Mouse (Mus musculus): ENCODE measurements around the gene Tmem141. TPM values are rescaled to one million over a fixed set of nuclear protein-coding genes. Genes with fewer than 3 reads are reported as not detected.
A peak's percentile ranks its signal among the peaks of the same experiment; 100 is the strongest.

Tmem141 gene
- polyA plus RNA-seq, 1 experiment from 2014 or later = 25.5 TPM

- H3K27me3 ChIP-seq (ENCODE audit: control insufficient read depth, insufficient read depth, low read length) = peaks cover 19% of the 10 kb centered on the region
- peaks cover 16% of the 10 kb centered on the region for H3K4me1 ChIP-seq (ENCODE audit: control insufficient read depth, insufficient read depth, low read length)
- H3K4me2 ChIP-seq (replicated peaks; ENCODE audit: low read depth, low read length) = no peak overlapping the region
- H3K27ac ChIP-seq (ENCODE audit: low read length) = no peak overlapping the region
- H3K9me3 ChIP-seq (ENCODE audit: control insufficient read depth, low read depth, low read length) = no peaks in the 10 kb centered on the region
- peaks cover 46% of the 10 kb centered on the region for H3K36me3 ChIP-seq (ENCODE audit: control insufficient read depth, insufficient read depth, low read length)
- 58% methylated on average over 4 of the region's 4 CpGs for WGBS
- H3K9ac ChIP-seq (replicated peaks; ENCODE audit: low read depth, low read length) = no peak overlapping the region
- no peak overlapping the region for H3K4me3 ChIP-seq (ENCODE audit: low read depth, low read length)
- no peak for ATAC-seq (ENCODE audit: insufficient number of reproducible peaks, insufficient read depth, low FRiP score, low read depth)
Observed at GRCm38 (mm10) chr2:25583571-25583970, 38.2 kb downstream of the Tmem141 start.

- no peak for ATAC-seq (ENCODE audit: insufficient number of reproducible peaks, insufficient read depth, low FRiP score, low read depth)
- H3K27me3 ChIP-seq (ENCODE audit: control insufficient read depth, insufficient read depth, low read length) = peaks cover 21% of the 10 kb centered on the region
- H3K4me2 ChIP-seq (replicated peaks; ENCODE audit: low read depth, low read length) = no peak overlapping the region
- H3K4me1 ChIP-seq (ENCODE audit: control insufficient read depth, insufficient read depth, low read length) = peaks cover 21% of the 10 kb centered on the region
- H3K36me3 ChIP-seq (ENCODE audit: control insufficient read depth, insufficient read depth, low read length) = peaks cover 42% of the 10 kb centered on the region
- H3K27ac ChIP-seq (ENCODE audit: low read length) = no peak overlapping the region
- no peak overlapping the region for H3K4me3 ChIP-seq (ENCODE audit: low read depth, low read length)
- H3K9me3 ChIP-seq (ENCODE audit: control insufficient read depth, low read depth, low read length) = no peaks in the 10 kb centered on the region
- H3K9ac ChIP-seq (replicated peaks; ENCODE audit: low read depth, low read length) = no peak overlapping the region
- 76% methylated on average over 6 of the region's 6 CpGs for WGBS
Observed at GRCm38 (mm10) chr2:25583120-25583481, 38.7 kb downstream of the Tmem141 start.

- H3K9ac ChIP-seq (replicated peaks; ENCODE audit: low read depth, low read length) = no peak overlapping the region
- no peak for ATAC-seq (ENCODE audit: insufficient number of reproducible peaks, insufficient read depth, low FRiP score, low read depth)
- H3K4me2 ChIP-seq (replicated peaks; ENCODE audit: low read depth, low read length) = no peak overlapping the region
- no peak overlapping the region for H3K27ac ChIP-seq (ENCODE audit: low read length)
- peaks cover 41% of the 10 kb centered on the region for H3K36me3 ChIP-seq (ENCODE audit: control insufficient read depth, insufficient read depth, low read length)
- H3K4me1 ChIP-seq (ENCODE audit: control insufficient read depth, insufficient read depth, low read length) = peaks cover 24% of the 10 kb centered on the region
- H3K4me3 ChIP-seq (ENCODE audit: low read depth, low read length) = no peak overlapping the region
- no peaks in the 10 kb centered on the region for H3K9me3 ChIP-seq (ENCODE audit: control insufficient read depth, low read depth, low read length)
- WGBS = 40% methylated on average over 12 of the region's 12 CpGs
- H3K27me3 ChIP-seq (ENCODE audit: control insufficient read depth, insufficient read depth, low read length) = peaks cover 24% of the 10 kb centered on the region
Observed at GRCm38 (mm10) chr2:25582466-25583119, 39.2 kb downstream of the Tmem141 start.

GRCm38 (mm10) chr2:25581901-25582301 is 39.9 kb downstream of the Tmem141 start:
- peak; percentile 12; the same call in 1 of the 2 replicates for ATAC-seq (ENCODE audit: insufficient number of reproducible peaks, insufficient read depth, low FRiP score, low read depth)
- H3K36me3 ChIP-seq (ENCODE audit: control insufficient read depth, insufficient read depth, low read length) = peaks cover 35% of the 10 kb centered on the region
- no peaks in the 10 kb centered on the region for H3K9me3 ChIP-seq (ENCODE audit: control insufficient read depth, low read depth, low read length)
- WGBS = 25% methylated on average over 6 of the region's 6 CpGs
- H3K4me1 ChIP-seq (ENCODE audit: control insufficient read depth, insufficient read depth, low read length) = peaks cover 31% of the 10 kb centered on the region
- no peak overlapping the region for H3K4me3 ChIP-seq (ENCODE audit: low read depth, low read length)
- no peak overlapping the region for H3K9ac ChIP-seq (replicated peaks; ENCODE audit: low read depth, low read length)
- peaks cover 29% of the 10 kb centered on the region for H3K27me3 ChIP-seq (ENCODE audit: control insufficient read depth, insufficient read depth, low read length)
- no peak overlapping the region for H3K27ac ChIP-seq (ENCODE audit: low read length)
- H3K4me2 ChIP-seq (replicated peaks; ENCODE audit: low read depth, low read length) = peak overlapping the region; percentile 54; the same call in 1 of the 2 replicates

- WGBS = 5% methylated on average over 19 of the region's 19 CpGs
Observed at GRCm38 (mm10) chr2:25581294-25581864, 40.4 kb downstream of the Tmem141 start, which contains the start of gene Ajm1. TSS of gene Ajm1 (minus strand) at chr2:25581757.

GRCm38 (mm10) chr2:25580621-25581101 is 41.1 kb downstream of the Tmem141 start:
- H3K36me3 ChIP-seq (ENCODE audit: control insufficient read depth, insufficient read depth, low read length) = peaks cover 28% of the 10 kb centered on the region
- 45% methylated on average over 6 of the region's 6 CpGs for WGBS
- H3K9ac ChIP-seq (replicated peaks; ENCODE audit: low read depth, low read length) = no peak overlapping the region
- ATAC-seq (ENCODE audit: insufficient number of reproducible peaks, insufficient read depth, low FRiP score, low read depth) = no peak
- H3K4me1 ChIP-seq (ENCODE audit: control insufficient read depth, insufficient read depth, low read length) = peaks cover 40% of the 10 kb centered on the region
- no peak overlapping the region for H3K4me3 ChIP-seq (ENCODE audit: low read depth, low read length)
- H3K27me3 ChIP-seq (ENCODE audit: control insufficient read depth, insufficient read depth, low read length) = peaks cover 37% of the 10 kb centered on the region
- no peak overlapping the region for H3K27ac ChIP-seq (ENCODE audit: low read length)
- H3K9me3 ChIP-seq (ENCODE audit: control insufficient read depth, low read depth, low read length) = no peaks in the 10 kb centered on the region
- no peak overlapping the region for H3K4me2 ChIP-seq (replicated peaks; ENCODE audit: low read depth, low read length)

More at GRCm38 (mm10) chr2:25581294-25581864, 40.4 kb downstream of the Tmem141 start, which contains the start of gene Ajm1:
- peak within 1 kb of the TSS; percentile 54 for H3K4me2 ChIP-seq (replicated peaks; ENCODE audit: low read depth, low read length)
- H3K4me3 ChIP-seq (ENCODE audit: low read depth, low read length) = peak within 1 kb of the TSS; percentile 25
- peaks cover 31% of the 10 kb centered on the region for H3K36me3 ChIP-seq (ENCODE audit: control insufficient read depth, insufficient read depth, low read length)
- H3K9ac ChIP-seq (replicated peaks; ENCODE audit: low read depth, low read length) = 0 out of 2 replicates have a peak within 1 kb of the TSS, but pooled peaks have one; percentile 2
- peaks cover 36% of the 10 kb centered on the region for H3K4me1 ChIP-seq (ENCODE audit: control insufficient read depth, insufficient read depth, low read length)
- peaks cover 35% of the 10 kb centered on the region for H3K27me3 ChIP-seq (ENCODE audit: control insufficient read depth, insufficient read depth, low read length)
- H3K9me3 ChIP-seq (ENCODE audit: control insufficient read depth, low read depth, low read length) = no peaks in the 10 kb centered on the region
- ATAC-seq (ENCODE audit: insufficient number of reproducible peaks, insufficient read depth, low FRiP score, low read depth) = peak; percentile 53
- H3K27ac ChIP-seq (ENCODE audit: low read length) = no peak within 1 kb of the TSS; the same call in 1 of the 2 replicates

GRCm38 (mm10) chr2:25579737-25580460 is 41.9 kb downstream of the Tmem141 start:
- ATAC-seq (ENCODE audit: insufficient number of reproducible peaks, insufficient read depth, low FRiP score, low read depth) = no peak
- H3K9ac ChIP-seq (replicated peaks; ENCODE audit: low read depth, low read length) = no peak overlapping the region
- H3K4me3 ChIP-seq (ENCODE audit: low read depth, low read length) = peak overlapping the region; percentile 24
- peaks cover 44% of the 10 kb centered on the region for H3K4me1 ChIP-seq (ENCODE audit: control insufficient read depth, insufficient read depth, low read length)
- 6% methylated on average over 27 of the region's 27 CpGs for WGBS
- no peaks in the 10 kb centered on the region for H3K9me3 ChIP-seq (ENCODE audit: control insufficient read depth, low read depth, low read length)
- H3K27ac ChIP-seq (ENCODE audit: low read length) = no peak overlapping the region
- H3K4me2 ChIP-seq (replicated peaks; ENCODE audit: low read depth, low read length) = peak overlapping the region; percentile 24; the same call in 1 of the 2 replicates
- peaks cover 37% of the 10 kb centered on the region for H3K27me3 ChIP-seq (ENCODE audit: control insufficient read depth, insufficient read depth, low read length)
- H3K36me3 ChIP-seq (ENCODE audit: control insufficient read depth, insufficient read depth, low read length) = peaks cover 20% of the 10 kb centered on the region
